Mouse (Mus musculus): Measurements from ENCODE around the gene Slc35e2.
A peak's percentile ranks its signal among the peaks of the same experiment; 100 is the strongest.

Gene Slc35e2

DNA sequence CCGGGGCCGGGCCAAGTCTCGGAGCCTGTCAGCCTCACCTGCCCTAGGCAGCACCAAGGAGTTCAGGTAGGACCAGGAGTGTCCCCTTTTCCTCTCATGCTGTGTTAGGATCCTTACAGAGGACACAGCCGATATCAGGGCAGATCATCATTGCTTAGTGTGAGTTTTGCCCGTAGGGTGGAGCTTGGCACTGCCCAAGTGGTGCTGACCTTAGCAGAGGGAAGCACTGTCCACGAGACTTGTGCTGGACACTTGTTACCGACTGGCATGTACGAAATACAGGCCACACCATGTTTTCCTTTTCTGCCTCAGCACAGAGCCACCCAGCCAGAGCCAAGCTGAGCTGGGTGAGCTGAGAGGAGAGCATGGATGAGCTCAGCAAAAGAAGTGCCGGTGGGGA, 24.1 kb upstream of the Slc35e2 start:
- no peak for DNase-seq (ENCODE audit: low spot score)

- DNase-seq (ENCODE audit: low spot score) = no peak
Observed at GRCm38 (mm10) chr4:155577741-155578140, 23.5 kb upstream of the Slc35e2 start.

- no peak for DNase-seq (ENCODE audit: low spot score)
Observed at GRCm38 (mm10) chr4:155578336-155579125, 22.7 kb upstream of the Slc35e2 start.

- DNase-seq (ENCODE audit: low spot score) = no peak
Observed at GRCm38 (mm10) chr4:155580420-155580819, 20.8 kb upstream of the Slc35e2 start.

- no peak for DNase-seq (ENCODE audit: low spot score)
Observed at GRCm38 (mm10) chr4:155582279-155582905, 18.8 kb upstream of the Slc35e2 start.

DNA sequence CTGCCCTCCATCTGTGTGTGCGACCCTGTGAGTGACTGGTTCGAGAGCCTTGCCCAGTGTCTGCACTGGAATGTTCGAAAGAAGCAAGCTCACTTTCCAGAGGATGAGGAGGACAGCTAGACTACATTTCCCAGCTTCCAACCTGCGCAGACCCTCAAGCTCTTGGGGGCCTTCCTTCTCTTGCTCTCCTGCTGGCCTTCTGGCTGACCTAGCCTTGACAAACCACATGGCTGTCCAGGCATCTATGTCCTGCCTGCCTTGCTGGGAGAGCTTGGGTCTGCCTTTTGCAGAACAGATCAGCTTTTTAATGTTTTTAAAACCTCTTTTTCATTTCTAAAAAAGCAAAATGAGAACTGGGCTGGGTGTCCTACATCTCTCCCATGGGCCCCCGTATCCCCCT, 11.9 kb upstream of the Slc35e2 start:
- no peak for DNase-seq (ENCODE audit: low spot score)

- no peak for DNase-seq (ENCODE audit: low spot score)
Observed at GRCm38 (mm10) chr4:155591012-155591719, 10.1 kb upstream of the Slc35e2 start.

DNA sequence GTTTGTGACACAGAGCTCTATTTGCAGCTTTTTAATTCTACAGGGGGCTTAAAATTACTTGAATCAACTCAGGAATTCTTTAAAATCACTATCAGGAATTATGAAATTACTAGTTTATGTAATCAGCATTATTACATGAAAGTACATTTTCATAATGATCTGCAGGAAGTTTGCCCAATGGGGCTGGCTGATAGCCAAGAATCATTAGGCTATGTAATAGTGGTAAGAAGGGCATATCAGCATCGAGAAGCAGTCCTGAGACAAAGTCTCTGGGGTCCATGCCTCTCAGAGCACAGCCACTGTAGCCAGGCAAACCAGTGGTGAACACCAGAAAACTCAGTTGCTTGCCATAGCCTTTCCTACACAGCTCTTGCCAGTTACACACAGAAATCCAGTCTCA, 7.4 kb upstream of the Slc35e2 start:
- DNase-seq (ENCODE audit: low spot score) = no peak

DNA sequence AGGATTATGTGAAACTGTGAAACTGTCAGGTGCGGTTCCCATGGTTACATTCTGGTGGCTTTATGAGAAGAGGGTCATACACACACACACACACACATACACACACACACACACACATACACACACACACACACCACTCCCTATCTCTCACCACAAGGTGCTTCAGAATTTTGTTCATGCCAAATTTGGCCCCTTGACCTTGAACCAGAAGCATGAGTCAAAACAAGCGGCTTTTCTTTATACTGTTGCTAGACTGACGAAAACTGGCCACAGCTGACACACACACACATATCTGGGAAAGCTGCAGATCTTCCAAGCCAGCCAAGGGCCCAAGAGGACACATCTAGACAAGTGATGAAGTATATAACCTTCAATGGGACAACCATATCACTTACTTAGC, 5.4 kb upstream of the Slc35e2 start:
- DNase-seq (ENCODE audit: low spot score) = no peak

- no peak for DNase-seq (ENCODE audit: low spot score)
Observed at GRCm38 (mm10) chr4:155596606-155597005, 4.6 kb upstream of the Slc35e2 start.

DNA sequence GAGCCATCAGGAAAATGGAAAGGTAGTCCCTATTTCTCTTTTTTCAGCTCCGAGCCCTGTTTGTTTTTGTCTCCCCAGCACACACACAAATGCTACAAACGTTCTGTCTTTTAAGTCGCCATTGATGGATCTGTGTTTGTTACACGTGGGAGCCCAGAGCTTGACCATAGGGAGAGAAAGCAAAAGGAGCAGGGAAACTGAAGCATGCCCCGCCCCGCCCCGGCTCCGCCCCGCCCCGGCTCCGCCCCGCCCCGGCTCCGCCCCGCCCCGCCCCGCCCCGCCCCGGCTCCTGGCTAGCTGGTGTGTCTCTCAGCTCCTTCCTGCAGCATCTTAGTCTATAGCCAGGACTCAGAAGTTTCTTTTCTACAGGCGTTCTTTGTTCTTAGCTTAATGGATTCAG, 2.7 kb upstream of the Slc35e2 start:
- no peak for DNase-seq (ENCODE audit: low spot score)

- DNase-seq (ENCODE audit: low spot score) = no peak
Observed at GRCm38 (mm10) chr4:155599901-155600825, 1.1 kb upstream of the Slc35e2 start.

- DNase-seq (ENCODE audit: low spot score) = no peak
Observed at GRCm38 (mm10) chr4:155601997-155602456, 811 bp downstream of the Slc35e2 start.

DNA sequence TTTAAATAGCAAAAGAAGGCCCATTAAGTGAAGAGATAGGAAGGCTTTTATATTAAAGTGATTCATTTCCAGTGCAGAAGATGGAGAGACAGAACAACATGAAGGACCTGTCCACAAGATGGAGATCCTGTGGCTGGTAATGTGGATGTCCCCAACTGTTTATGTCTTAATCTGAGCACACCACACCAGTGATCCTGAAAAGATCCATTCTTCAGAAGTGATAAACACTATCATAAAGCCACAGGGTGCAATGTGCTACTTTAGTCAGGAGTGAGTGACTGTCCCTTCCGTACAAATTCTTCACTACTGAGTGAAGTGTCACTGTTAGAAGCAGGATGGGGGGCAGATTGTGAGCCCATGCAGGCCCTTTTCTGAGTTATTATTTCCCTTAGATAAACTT, 1.5 kb downstream of the Slc35e2 start:
- no peak for DNase-seq (ENCODE audit: low spot score)

- no peak for DNase-seq (ENCODE audit: low spot score)
Observed at GRCm38 (mm10) chr4:155603801-155604200, 2.6 kb downstream of the Slc35e2 start.

DNA sequence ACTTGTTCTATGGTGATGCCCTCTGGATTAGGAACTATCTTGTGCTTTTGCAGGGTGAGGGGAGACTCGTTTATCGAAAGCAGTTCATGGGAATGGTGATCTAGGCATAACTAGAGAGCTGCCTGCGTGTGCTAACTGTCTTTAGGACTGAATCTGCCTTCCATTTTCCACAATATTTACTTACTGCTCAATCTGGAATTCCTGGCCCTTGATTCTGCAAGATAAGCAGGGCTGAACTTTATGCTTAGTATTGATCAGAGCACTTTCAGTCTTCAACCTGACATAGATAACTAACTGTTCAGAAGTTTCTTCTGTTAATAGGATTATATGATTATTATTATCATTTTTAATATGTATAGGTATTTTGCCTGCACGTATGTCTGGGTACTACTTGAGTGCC, 3.9 kb downstream of the Slc35e2 start:
- no peak for DNase-seq (ENCODE audit: low spot score)

DNA sequence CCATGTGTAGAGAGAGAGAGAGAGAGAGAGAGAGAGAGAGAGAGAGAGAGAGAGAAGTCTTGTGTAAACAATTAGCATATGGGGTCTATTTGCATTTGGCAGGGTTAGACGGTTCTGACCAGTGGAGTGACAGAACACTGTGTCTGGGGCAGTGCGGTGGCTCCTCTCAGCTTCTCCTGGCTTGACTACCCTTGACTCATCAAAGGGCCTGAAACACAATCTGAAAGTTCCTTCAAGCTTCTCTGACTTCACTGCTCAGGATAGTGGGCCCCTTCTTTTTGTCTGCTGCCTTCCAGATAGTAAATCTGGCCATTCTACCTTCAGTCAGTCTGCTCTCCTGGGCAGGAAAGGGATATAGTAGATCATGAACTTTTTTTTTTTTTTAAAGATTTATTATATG, 5.6 kb downstream of the Slc35e2 start:
- DNase-seq (ENCODE audit: low spot score) = no peak

GRCm38 (mm10) chr4:155611860-155612259, 10.6 kb downstream of the Slc35e2 start:
- DNase-seq (ENCODE audit: low spot score) = no peak

DNA sequence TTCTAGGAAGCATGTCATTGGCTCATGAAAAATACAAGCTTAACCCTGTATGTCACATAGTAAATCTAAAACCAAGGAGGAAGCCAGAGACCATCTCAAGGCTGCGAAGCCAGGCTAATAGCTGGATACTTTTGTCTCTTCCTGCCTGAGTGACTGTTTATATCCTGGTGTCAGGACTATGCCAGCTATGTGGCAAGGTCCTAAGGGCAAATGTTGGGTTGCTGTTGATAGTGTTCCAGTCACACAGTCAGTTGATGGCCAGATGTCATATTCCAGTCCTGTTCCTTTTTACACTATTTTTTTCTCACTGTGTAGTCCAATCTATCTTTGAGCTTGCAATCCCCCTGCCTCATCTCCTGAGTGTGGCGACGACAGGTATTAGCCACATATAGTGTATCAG, 12.0 kb downstream of the Slc35e2 start:
- DNase-seq (ENCODE audit: low spot score) = no peak

GRCm38 (mm10) chr4:155618321-155618720, 17.1 kb downstream of the Slc35e2 start:
- DNase-seq (ENCODE audit: low spot score) = no peak

GRCm38 (mm10) chr4:155624338-155625291, 23.4 kb downstream of the Slc35e2 start, which contains the start of gene Cdk11b:
TSS of gene Cdk11b (plus strand) at chr4:155624854.
- DNase-seq (ENCODE audit: low spot score) = peak; percentile 94

Measured in left cerebral cortex, adult 11 months (tissue).